Comparison of ENCODE assay signal across 15 mouse cellular contexts in the genomic region with DNA sequence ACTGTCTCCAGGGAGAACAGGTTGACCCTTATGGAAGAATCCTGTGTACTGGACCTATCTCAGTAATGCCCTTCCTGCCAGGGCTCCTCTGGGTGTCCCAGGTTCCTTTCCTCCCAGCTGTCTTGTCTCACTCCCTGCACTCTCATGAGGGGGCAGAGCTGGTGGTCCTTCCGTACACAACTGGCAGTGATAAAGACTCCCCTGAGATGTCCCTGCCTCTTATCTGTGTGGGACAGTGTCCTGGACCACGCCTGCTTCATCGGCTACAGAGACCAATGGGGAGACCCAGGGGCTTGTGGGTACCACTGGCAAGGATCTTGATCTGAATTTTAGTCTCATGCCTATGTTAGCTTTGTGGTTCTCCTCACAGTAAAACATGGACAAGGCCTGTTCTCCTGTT. TPM values are rescaled to one million over a fixed set of nuclear protein-coding genes. Genes with fewer than 3 reads are reported as not detected.
A peak's percentile ranks its signal among the peaks of the same experiment; 100 is the strongest.
DNase-seq lines count a peak whose midpoint lies in the region; ATAC-seq and TF ChIP-seq lines count a peak whose summit lies in the region.
"Had no signal": no experiment of that assay in that cellular context is flagged by ENCODE, and none has a peak within 500 bp of the region (broad histone marks: within the 10 kb centered on the region; RNA-seq: fewer than 3 reads in every experiment).

No protein-coding gene starts in this region.

- TF ChIP-seq POLR2A in liver, adult 2 months (IDR thresholded peaks at IDR 0.05; ENCODE audit: extremely low read depth, insufficient read depth, low read length), result no peak

- H3K79me2 ChIP-seq in liver, adult 2 months (ENCODE audit: control insufficient read depth, insufficient read depth, low read length), result peaks cover 47% of the 10 kb centered on the region; the same call in 1 of the 2 replicates

- no peak for DNase-seq in midbrain, embryonic 10.5 days (ENCODE audit: low spot score)
- DNase-seq in c-Kit-positive CD71-positive TER-119-positive erythroid progenitor cells, embryonic 14.5 days (ENCODE audit: low spot score), result peak; percentile 75
- DNase-seq in liver, adult 2 months (ENCODE audit: extremely low read depth, low read depth, low spot score), result no peak
- DNase-seq in right cerebral cortex, postnatal 36 days (ENCODE audit: low spot score in 2 of 2), result no peak
- no peak for DNase-seq in hindbrain, embryonic 14.5 days (ENCODE audit: low spot score)
- DNase-seq: adrenal gland, postnatal 10 days; heart, postnatal 14 days; kidney, postnatal 4 days; retina, postnatal 1 day; thymus, postnatal 25 days had no signal

- no peaks in the 10 kb centered on the region for H3K27me3 ChIP-seq in midbrain, embryonic 10.5 days (ENCODE audit: low read depth, poor library complexity, severe bottlenecking)
- H3K27me3 ChIP-seq in midbrain, embryonic 15.5 days (replicated peaks), result no peaks in the 10 kb centered on the region
- no peaks in the 10 kb centered on the region for H3K27me3 ChIP-seq in liver, adult 2 months (ENCODE audit: control insufficient read depth, insufficient read depth, low read length)
- H3K27me3 ChIP-seq in stomach, embryonic 15.5 days (replicated peaks), result no peaks in the 10 kb centered on the region
- H3K27me3 ChIP-seq in hindbrain, embryonic 14.5 days (ENCODE audit: control insufficient read depth, insufficient read depth, low read length), result no peaks in the 10 kb centered on the region
- H3K27me3 ChIP-seq: CH12.LX; megakaryocyte, embryonic 14.5 days had no signal

- no peaks in the 10 kb centered on the region for H3K9me3 ChIP-seq in midbrain, embryonic 10.5 days (replicated peaks)
- H3K9me3 ChIP-seq in midbrain, embryonic 15.5 days, result no peaks in the 10 kb centered on the region
- no peaks in the 10 kb centered on the region for H3K9me3 ChIP-seq in stomach, embryonic 15.5 days
- H3K9me3 ChIP-seq in hindbrain, embryonic 14.5 days (ENCODE audit: control insufficient read depth, low read length), result no peaks in the 10 kb centered on the region
- H3K9me3 ChIP-seq: megakaryocyte, embryonic 14.5 days had no signal

- no peak overlapping the region for H3K4me3 ChIP-seq in midbrain, embryonic 10.5 days
- no peak overlapping the region for H3K4me3 ChIP-seq in midbrain, embryonic 15.5 days
- no peak overlapping the region for H3K4me3 ChIP-seq in liver, adult 2 months (ENCODE audit: insufficient read depth, low read depth, low read length)
- no peak overlapping the region for H3K4me3 ChIP-seq in stomach, embryonic 15.5 days (replicated peaks)
- H3K4me3 ChIP-seq in hindbrain, embryonic 14.5 days (replicated peaks; ENCODE audit: low read length), result no peak overlapping the region
- H3K4me3 ChIP-seq: left cerebral cortex, adult 2 months; megakaryocyte, embryonic 14.5 days had no signal

- no peak for ATAC-seq in midbrain, embryonic 15.5 days (replicated peaks)
- ATAC-seq in stomach, embryonic 15.5 days (ENCODE audit: insufficient read depth, low FRiP score, low read depth), result peak; percentile 88
- ATAC-seq in hindbrain, embryonic 14.5 days (ENCODE audit: low FRiP score), result no peak

- no peak overlapping the region for H3K9ac ChIP-seq in midbrain, embryonic 15.5 days
- H3K9ac ChIP-seq in liver, adult 2 months (ENCODE audit: low read depth, low read length), result no peak overlapping the region
- no peak overlapping the region for H3K9ac ChIP-seq in stomach, embryonic 15.5 days
- H3K9ac ChIP-seq in hindbrain, embryonic 14.5 days, result no peak overlapping the region

- TF ChIP-seq CTCF in liver, adult 2 months (IDR thresholded peaks at IDR 0.05; ENCODE audit: low read depth, low read length), result no peak

- H3K36me3 ChIP-seq in midbrain, embryonic 10.5 days, result peaks cover 100% of the 10 kb centered on the region
- H3K36me3 ChIP-seq in midbrain, embryonic 15.5 days (replicated peaks), result peaks cover 21% of the 10 kb centered on the region; the same call in 1 of the 2 replicates
- peaks cover 3% of the 10 kb centered on the region for H3K36me3 ChIP-seq in liver, adult 2 months (ENCODE audit: control insufficient read depth, insufficient read depth, low read length)
- peaks cover 50% of the 10 kb centered on the region for H3K36me3 ChIP-seq in stomach, embryonic 15.5 days
- H3K36me3 ChIP-seq in hindbrain, embryonic 14.5 days (replicated peaks; ENCODE audit: control insufficient read depth, insufficient read depth), result peaks cover 85% of the 10 kb centered on the region

- H3K4me2 ChIP-seq in midbrain, embryonic 15.5 days, result no peak overlapping the region
- no peak overlapping the region for H3K4me2 ChIP-seq in stomach, embryonic 15.5 days
- no peak overlapping the region for H3K4me2 ChIP-seq in hindbrain, embryonic 14.5 days (replicated peaks)

- peaks cover 80% of the 10 kb centered on the region for H3K4me1 ChIP-seq in midbrain, embryonic 10.5 days
- H3K4me1 ChIP-seq in midbrain, embryonic 15.5 days, result peaks cover 74% of the 10 kb centered on the region
- H3K4me1 ChIP-seq in liver, adult 2 months (ENCODE audit: control insufficient read depth, insufficient read depth, low read length), result peaks cover 28% of the 10 kb centered on the region
- peaks cover 14% of the 10 kb centered on the region for H3K4me1 ChIP-seq in stomach, embryonic 15.5 days
- H3K4me1 ChIP-seq in hindbrain, embryonic 14.5 days (replicated peaks; ENCODE audit: control insufficient read depth, insufficient read depth, low read length), result peaks cover 24% of the 10 kb centered on the region

- 89% methylated on average over 3 of the region's 3 CpGs for WGBS in midbrain, embryonic 10.5 days
- 58% methylated on average over 3 of the region's 3 CpGs for WGBS in midbrain, embryonic 15.5 days
- 89% methylated on average over 3 of the region's 3 CpGs for WGBS in liver, adult 2 months
- WGBS in stomach, embryonic 15.5 days, result 75% methylated on average over 3 of the region's 3 CpGs
- WGBS in hindbrain, embryonic 14.5 days, result 61% methylated on average over 3 of the region's 3 CpGs

- H3K27ac ChIP-seq in midbrain, embryonic 10.5 days (replicated peaks), result peak overlapping the region; percentile 25; the same call in 1 of the 2 replicates
- no peak overlapping the region for H3K27ac ChIP-seq in midbrain, embryonic 15.5 days
- peak overlapping the region; percentile 74 for H3K27ac ChIP-seq in liver, adult 2 months (replicated peaks; ENCODE audit: insufficient read depth, low read depth, low read length)
- no peak overlapping the region for H3K27ac ChIP-seq in stomach, embryonic 15.5 days
- no peak overlapping the region for H3K27ac ChIP-seq in hindbrain, embryonic 14.5 days
- H3K27ac ChIP-seq: left cerebral cortex, adult 2 months had no signal

RNA-seq across cellular contexts. Expression of gene Ssbp3, which starts 12.4 kb away (rescaled TPM):
- polyA plus RNA-seq in midbrain, embryonic 10.5 days (2016; fragmentation: Nextera tagmentation; extraction: Ambion mirVana), result 119 and 136 TPM in 2 replicates
- polyA plus RNA-seq in midbrain, embryonic 15.5 days (2015; fragmentation: Nextera tagmentation; extraction: Ambion mirVana), result 175 and 194 TPM in 2 replicates
- 12.9 and 19.8 TPM in 2 replicates for total RNA-seq in liver, adult 2 months (2014; rRNA removed)
- 32.8 and 36.7 TPM in 2 replicates for polyA plus RNA-seq in liver, adult 2 months (2012; rRNA removed)
- polyA plus RNA-seq in stomach, embryonic 15.5 days (2015; fragmentation: Nextera tagmentation; extraction: Ambion mirVana), result 92.4 and 98.5 TPM in 2 replicates
- polyA plus RNA-seq in hindbrain, embryonic 14.5 days (2014; fragmentation: Nextera tagmentation; extraction: Ambion mirVana), result 93.0 and 100 TPM in 2 replicates

Comparison
In these comparisons a context has a peak if more than half of its experiments do, and no peak if none do; other contexts are left out.
1. H3K27ac ChIP-seq: peak in midbrain, embryonic 10.5 days (single experiment) and liver, adult 2 months (single experiment); none in midbrain, embryonic 15.5 days (single experiment), stomach, embryonic 15.5 days (single experiment) and hindbrain, embryonic 14.5 days (single experiment).